Mouse (Mus musculus) stomach, postnatal 0 days (tissue): Measurements from ENCODE around the gene Myt1l.

ENCODE experiments used
- CTCF ChIP-seq: IDR thresholded peaks from 2 replicates; pipeline ENCODE4 v1.5.1; 2016; ENCODE audit warnings: antibody characterized with exemption, low read depth, mild to moderate bottlenecking, moderate library complexity
- EP300 ChIP-seq: optimal IDR thresholded peaks from 2 replicates; pipeline ENCODE3; 2016; ENCODE audit warnings: antibody characterized with exemption

DNA sequence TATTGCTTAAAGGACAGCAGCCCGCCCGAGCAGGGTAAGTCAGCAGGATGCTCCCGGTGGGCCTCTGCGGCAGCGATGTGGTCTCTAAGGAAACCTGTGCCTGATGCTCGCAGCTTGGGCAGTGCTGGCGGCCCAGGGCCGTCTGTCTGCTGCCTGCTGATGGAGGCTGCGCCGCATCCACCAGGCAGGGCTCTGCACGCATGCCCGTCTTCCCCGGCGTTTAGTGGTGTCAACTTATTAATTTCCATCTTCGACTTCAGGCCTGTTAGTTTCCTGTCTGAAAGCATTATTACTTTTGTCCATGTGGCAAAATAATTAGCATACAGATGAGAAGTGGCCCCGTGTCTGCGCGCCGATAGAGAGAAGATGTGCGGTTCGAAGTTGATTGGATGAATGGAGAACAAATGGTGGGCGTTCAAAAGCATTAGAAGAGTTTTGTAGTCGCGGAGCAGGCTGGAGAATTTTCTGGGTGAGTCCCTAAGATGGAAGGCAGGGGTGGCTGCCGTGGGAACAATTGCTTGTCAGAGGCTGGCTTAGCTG, 6.6 kb downstream of the Myt1l start:
- TF ChIP-seq CTCF = no peak
- TF ChIP-seq EP300 = no peak
